Mouse (Mus musculus) kidney, embryonic 16.5 days (tissue): ENCODE measurements around the gene Galm. TPM values are rescaled to one million over a fixed set of nuclear protein-coding genes. Genes with fewer than 3 reads are reported as not detected.

ENCODE experiments used
- polyA plus RNA-seq: library from polyadenylated mRNA; unstranded; fragments of >200 nt; fragmentation: Nextera tagmentation; extraction: Ambion mirVana; gene quantifications from 2 replicates; pipeline ENCODE4 v1.2.1, GENCODE M21; 2015

Galm gene
- polyA plus RNA-seq, 1 experiment from 2014 or later: 23.5 TPM

Other genes with a start within 250 kb of the Galm start
- 42.3 and 42.4 TPM in 2 replicates for gene Atl2, start 231.3 kb upstream of the Galm start, polyA plus RNA-seq
- gene Hnrnpll, start 65.1 kb upstream of the Galm start, polyA plus RNA-seq: 56.9 and 59.2 TPM in 2 replicates
- 618 and 645 TPM in 2 replicates for gene Srsf7, start 79.8 kb downstream of the Galm start, polyA plus RNA-seq
- gene Ttc39d, start 80.0 kb downstream of the Galm start, polyA plus RNA-seq: not detected in 2 replicates
- 40.9 and 45.1 TPM in 2 replicates for gene Gemin6, start 97.0 kb downstream of the Galm start, polyA plus RNA-seq
- 38.9 and 39.7 TPM in 2 replicates for gene Morn2, start 162.7 kb downstream of the Galm start, polyA plus RNA-seq
- gene Dhx57, start 163.0 kb downstream of the Galm start, polyA plus RNA-seq: 15.4 and 15.9 TPM in 2 replicates
- 0.55 and 0.92 TPM in 2 replicates for gene Arhgef33, start 179.9 kb downstream of the Galm start, polyA plus RNA-seq
- 1.1 TPM in 2 replicates for gene Gm10190, start 246.1 kb downstream of the Galm start, polyA plus RNA-seq